Mouse (Mus musculus) frontal cortex, adult (tissue): ENCODE measurements around the gene Abo.

Experiments
- ATAC-seq: cut with Nextera tagmentation; 2 replicates; pipeline ENCODE4 v1.9.2; 2017; ENCODE audit warnings: mild to moderate bottlenecking, moderate library complexity, mixed read lengths; ENCODE audit not compliant: low TSS enrichment

Gene Abo

GRCm38 (mm10) chr2:26870666-26871065 is 5.9 kb upstream of the Abo start:
- ATAC-seq, result no peak

GRCm38 (mm10) chr2:26862856-26863255 is 1.9 kb downstream of the Abo start:
- no peak for ATAC-seq

- 0 out of 2 replicates have a peak, but pooled peaks have one; percentile 52 for ATAC-seq
These were observed 17.1 kb downstream of the Abo start for GRCm38 (mm10) chr2:26847706-26848105.

- no peak for ATAC-seq
These were observed 32.3 kb downstream of the Abo start for GRCm38 (mm10) chr2:26832478-26832877.

DNA sequence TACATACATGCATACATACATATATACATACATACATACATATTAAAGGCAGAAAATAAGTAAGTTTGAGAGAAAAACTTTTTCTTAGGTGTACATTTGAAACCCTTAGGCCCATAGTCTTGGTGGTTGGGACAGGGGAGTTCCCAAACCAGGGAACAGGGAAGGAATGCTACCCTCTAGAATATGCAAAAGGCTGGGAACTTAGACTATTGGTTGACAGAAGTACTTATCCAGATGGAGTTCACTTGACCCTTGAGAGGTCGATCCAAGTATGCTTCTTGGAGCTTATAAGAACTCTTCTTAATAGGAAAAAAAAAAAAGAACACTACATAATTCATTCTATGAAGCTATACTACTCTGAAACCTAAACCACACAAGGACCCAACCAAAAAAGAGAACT is 36.7 kb downstream of the Abo start:
- no peak for ATAC-seq

DNA sequence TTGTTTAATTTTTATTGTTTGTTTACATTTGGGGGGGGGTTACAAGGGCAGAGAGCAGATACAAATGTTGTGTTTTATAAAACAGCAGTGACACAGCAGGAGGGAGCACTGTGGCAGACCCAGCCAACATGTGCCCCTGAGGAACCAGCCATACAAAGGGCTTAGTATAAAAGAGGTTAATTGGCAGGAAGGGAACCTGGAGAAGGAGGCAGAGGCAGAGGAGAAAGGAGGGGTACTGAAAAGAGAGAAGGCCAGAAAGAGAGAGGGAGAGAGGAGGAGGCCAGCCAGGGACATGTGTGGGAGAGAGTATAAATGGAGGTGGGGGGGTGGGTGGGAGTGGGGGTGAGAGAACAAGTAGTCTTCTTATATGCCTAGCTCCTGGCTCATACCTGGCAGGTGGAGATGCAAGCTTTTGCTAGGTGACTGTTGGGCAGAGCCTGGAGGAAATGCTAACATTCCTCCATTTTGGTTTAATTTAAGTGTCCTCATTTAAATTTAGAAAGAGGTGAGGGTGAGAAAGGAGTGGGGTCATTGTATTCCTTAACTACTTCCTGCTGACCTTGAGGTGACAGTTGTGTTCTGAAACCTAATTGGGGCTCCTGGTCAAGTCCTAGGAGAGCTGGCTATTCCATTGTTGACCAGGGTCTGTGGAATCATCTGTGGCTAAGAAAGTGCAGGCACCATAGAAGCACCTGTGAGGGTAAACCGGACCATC is 37.4 kb downstream of the Abo start:
- no peak for ATAC-seq
